Mouse (Mus musculus) MEL (cell line): Measurements from ENCODE around the gene Psmd11. TPM values are rescaled to one million over a fixed set of nuclear protein-coding genes. Genes with fewer than 3 reads are reported as not detected.

Experiments used
- DNase-seq: peaks from one replicate; pipeline ENCODE4 v3.0.0; 2011; ENCODE audit warnings: low read depth, low spot score
- H3K27ac ChIP-seq: 2 replicates; pipeline ENCODE4 v1.5.1; 2012; ENCODE audit warnings: low read depth, mild to moderate bottlenecking, control low read depth, low read length, moderate library complexity; ENCODE audit not compliant: control insufficient read depth
- H3K27me3 ChIP-seq, 2 experiments: fragments of 150-350 bp in 1 of 2; sonication (generic) in 1 of 2; 2 replicates each; pipeline ENCODE4 v1.6.1; 2012; ENCODE audit warnings: low read length in 2 of 2, mild to moderate bottlenecking in 2 of 2, improper control_type of control experiment in 1 of 2, moderate library complexity in 1 of 2; ENCODE audit not compliant: insufficient read depth in 2 of 2, control insufficient read depth in 1 of 2
- H3K36me3 ChIP-seq, 2 experiments: 2 replicates each; pipeline ENCODE4 v1.6.1; 2012 to 2014; ENCODE audit warnings: low read length in 2 of 2, improper control_type of control experiment in 1 of 2, inconsistent platforms in 1 of 2, mild to moderate bottlenecking in 1 of 2; ENCODE audit not compliant: insufficient read depth in 2 of 2, control insufficient read depth in 1 of 2
- H3K4me1 ChIP-seq, 2 experiments: fragments of 150-350 bp in 1 of 2; sonication (generic) in 1 of 2; 2 replicates each; pipeline ENCODE4 v1.6.1; 2012; ENCODE audit warnings: low read length in 2 of 2, improper control_type of control experiment in 1 of 2, mild to moderate bottlenecking in 1 of 2; ENCODE audit not compliant: insufficient read depth in 2 of 2, control insufficient read depth in 1 of 2
- H3K4me3 ChIP-seq, 2 experiments: fragments of 150-350 bp in 1 of 2; sonication (generic) in 1 of 2; 2 replicates each; pipeline ENCODE4 v1.5.1; 2012; ENCODE audit warnings: low read depth in 2 of 2, low read length in 2 of 2, mild to moderate bottlenecking in 2 of 2, moderate library complexity in 2 of 2, control low read depth in 1 of 2, improper control_type of control experiment in 1 of 2; ENCODE audit not compliant: control insufficient read depth in 1 of 2, insufficient read depth in 1 of 2
- H3K79me2 ChIP-seq: 2 replicates; pipeline ENCODE4 v1.6.1; 2012; ENCODE audit warnings: mild to moderate bottlenecking, low read length, moderate library complexity; ENCODE audit not compliant: control insufficient read depth, poor library complexity, insufficient read depth
- H3K9ac ChIP-seq: 2 replicates; pipeline ENCODE4 v1.6.1; 2012; ENCODE audit warnings: low read depth, mild to moderate bottlenecking, control low read depth, low read length, moderate library complexity; ENCODE audit not compliant: control insufficient read depth, poor library complexity, severe bottlenecking
- H3K9me3 ChIP-seq: fragments of 150-350 bp; sonication (generic); replicated peaks from 2 replicates; pipeline ENCODE4 v1.6.1; 2012; ENCODE audit warnings: mild to moderate bottlenecking, low read length, improper control_type of control experiment, moderate library complexity; ENCODE audit not compliant: insufficient read depth
- CHD1 ChIP-seq: IDR thresholded peaks from 2 replicates; pipeline ENCODE4 v1.6.1; 2012; ENCODE audit warnings: low read depth, mild to moderate bottlenecking, inconsistent platforms, low read length, improper control_type of control experiment
- CHD2 ChIP-seq: IDR thresholded peaks from 2 replicates; pipeline ENCODE4 v1.6.1; 2011; ENCODE audit warnings: low read length, improper control_type of control experiment
- CTCF ChIP-seq, 3 experiments: IDR thresholded peaks in 2 of 3; conservative IDR thresholded peaks in 1 of 3; 2 replicates each; pipeline ENCODE4 v1.5.1; 2011 to 2012; ENCODE audit warnings: low read length in 3 of 3, low read depth in 2 of 3, mild to moderate bottlenecking in 2 of 3, improper control_type of control experiment in 1 of 3, inconsistent platforms in 1 of 3, mixed read lengths in 1 of 3, moderate library complexity in 1 of 3; ENCODE audit not compliant: control insufficient read depth in 1 of 3, insufficient read depth in 1 of 3, poor library complexity in 1 of 3, severe bottlenecking in 1 of 3
- E2F4 ChIP-seq: IDR thresholded peaks from 2 replicates; pipeline ENCODE4 v1.6.1; 2011; ENCODE audit warnings: low read depth, low read length, improper control_type of control experiment, borderline replicate concordance
- ELF1 ChIP-seq: IDR thresholded peaks from 2 replicates; pipeline ENCODE4 v1.6.1; 2014; ENCODE audit warnings: low read depth, mild to moderate bottlenecking, inconsistent platforms, low read length, improper control_type of control experiment, moderate library complexity
- EP300 ChIP-seq, 2 experiments: IDR thresholded peaks; 2 replicates each; pipeline ENCODE4 v1.6.1; 2011; ENCODE audit warnings: improper control_type of control experiment in 2 of 2, low read length in 2 of 2, low read depth in 1 of 2, mild to moderate bottlenecking in 1 of 2
- ETS1 ChIP-seq: IDR thresholded peaks from 2 replicates; pipeline ENCODE4 v1.6.1; 2012; ENCODE audit warnings: low read depth, mild to moderate bottlenecking, inconsistent platforms, low read length, improper control_type of control experiment, moderate library complexity
- GABPA ChIP-seq: IDR thresholded peaks from 2 replicates; pipeline ENCODE4 v1.6.1; 2012; ENCODE audit warnings: low read depth, mild to moderate bottlenecking, inconsistent platforms, low read length, improper control_type of control experiment, moderate library complexity
- GATA1 ChIP-seq: IDR thresholded peaks from 2 replicates; pipeline ENCODE4 v1.6.1; 2011; ENCODE audit warnings: low read depth, low read length, improper control_type of control experiment
- HCFC1 ChIP-seq: IDR thresholded peaks from 2 replicates; pipeline ENCODE4 v1.6.1; 2012; ENCODE audit warnings: low read depth, mild to moderate bottlenecking, inconsistent platforms, low read length, improper control_type of control experiment, moderate library complexity
- JUND ChIP-seq: IDR thresholded peaks from 2 replicates; pipeline ENCODE4 v1.6.1; 2011; ENCODE audit warnings: low read depth, mild to moderate bottlenecking, improper control_type of control experiment, low read length
- KAT2A ChIP-seq: conservative IDR thresholded peaks from 2 replicates; pipeline ENCODE4 v1.6.1; 2012; ENCODE audit warnings: low read depth, low read length, improper control_type of control experiment, inconsistent platforms
- MAX ChIP-seq: IDR thresholded peaks from 2 replicates; pipeline ENCODE4 v1.6.1; 2011; ENCODE audit warnings: low read length, improper control_type of control experiment
- MEF2A ChIP-seq: IDR thresholded peaks from 2 replicates; pipeline ENCODE4 v1.6.1; 2014; ENCODE audit warnings: low read depth, mild to moderate bottlenecking, inconsistent platforms, low read length, improper control_type of control experiment; ENCODE audit not compliant: poor library complexity, insufficient replicate concordance, severe bottlenecking; ENCODE audit errors: extremely low read depth
- MXI1 ChIP-seq: IDR thresholded peaks from 2 replicates; pipeline ENCODE4 v1.6.1; 2011; ENCODE audit warnings: mild to moderate bottlenecking, low read depth, low read length, improper control_type of control experiment
- MYB ChIP-seq: IDR thresholded peaks from 2 replicates; pipeline ENCODE4 v1.6.1; 2011; ENCODE audit warnings: mild to moderate bottlenecking, low read depth, low read length, improper control_type of control experiment
- MYC ChIP-seq: IDR thresholded peaks from 2 replicates; pipeline ENCODE4 v1.6.1; 2011; ENCODE audit warnings: low read depth, mild to moderate bottlenecking, low read length, improper control_type of control experiment, moderate library complexity
- NELFE ChIP-seq: IDR thresholded peaks from 2 replicates; pipeline ENCODE4 v1.6.1; 2011; ENCODE audit warnings: low read depth, low read length, improper control_type of control experiment
- NRF1 ChIP-seq: IDR thresholded peaks from 2 replicates; pipeline ENCODE4 v1.6.1; 2014; ENCODE audit warnings: low read depth, mild to moderate bottlenecking, inconsistent platforms, low read length, improper control_type of control experiment, moderate library complexity; ENCODE audit not compliant: poor library complexity, insufficient read depth, severe bottlenecking
- POLR2A ChIP-seq, 2 experiments: IDR thresholded peaks; 2 replicates each; pipeline ENCODE4 v1.6.1; 2011 to 2012; ENCODE audit warnings: low read length in 2 of 2, mild to moderate bottlenecking in 2 of 2, control low read depth in 1 of 2, improper control_type of control experiment in 1 of 2, low read depth in 1 of 2, moderate library complexity in 1 of 2; ENCODE audit not compliant: control insufficient read depth in 1 of 2, insufficient read depth in 1 of 2, poor library complexity in 1 of 2
- POLR2AphosphoS2 ChIP-seq: IDR thresholded peaks from 2 replicates; pipeline ENCODE4 v1.6.1; 2011; ENCODE audit warnings: low read length, improper control_type of control experiment
- POLR2AphosphoS5 ChIP-seq: IDR thresholded peaks from 2 replicates; pipeline ENCODE4 v1.6.1; 2012; ENCODE audit warnings: low read depth, borderline replicate concordance, mild to moderate bottlenecking, inconsistent platforms, low read length, moderate library complexity, mixed read lengths
- RAD21 ChIP-seq: IDR thresholded peaks from 2 replicates; pipeline ENCODE4 v1.6.1; 2011; ENCODE audit warnings: mild to moderate bottlenecking, low read depth, low read length, improper control_type of control experiment
- RCOR1 ChIP-seq: IDR thresholded peaks from 2 replicates; pipeline ENCODE4 v1.6.1; 2012; ENCODE audit warnings: low read depth, mild to moderate bottlenecking, inconsistent platforms, low read length, improper control_type of control experiment
- SIN3A ChIP-seq: IDR thresholded peaks from 2 replicates; pipeline ENCODE4 v1.6.1; 2012; ENCODE audit warnings: low read length, improper control_type of control experiment, inconsistent platforms
- SMC3 ChIP-seq: IDR thresholded peaks from 2 replicates; pipeline ENCODE4 v1.6.1; 2011; ENCODE audit warnings: low read depth, low read length, improper control_type of control experiment
- TAL1 ChIP-seq: IDR thresholded peaks from 2 replicates; pipeline ENCODE4 v1.6.1; 2012; ENCODE audit warnings: mild to moderate bottlenecking, inconsistent platforms, low read length, moderate library complexity, mixed read lengths
- TBP ChIP-seq: IDR thresholded peaks from 2 replicates; pipeline ENCODE4 v1.8.0; 2011; ENCODE audit warnings: low read depth, low read length, improper control_type of control experiment
- TCF12 ChIP-seq: IDR thresholded peaks from 2 replicates; pipeline ENCODE4 v1.6.1; 2014; ENCODE audit warnings: low read depth, mild to moderate bottlenecking, inconsistent platforms, low read length, improper control_type of control experiment, moderate library complexity
- UBTF ChIP-seq: IDR thresholded peaks from 2 replicates; pipeline ENCODE4 v1.6.1; 2012; ENCODE audit warnings: low read depth, mild to moderate bottlenecking, inconsistent platforms, low read length, improper control_type of control experiment, moderate library complexity, borderline replicate concordance; ENCODE audit not compliant: insufficient read depth
- USF1 ChIP-seq: IDR thresholded peaks from 2 replicates; pipeline ENCODE4 v1.6.1; 2014; ENCODE audit warnings: low read depth, mild to moderate bottlenecking, inconsistent platforms, low read length, improper control_type of control experiment, moderate library complexity
- USF2 ChIP-seq, 2 experiments: IDR thresholded peaks; 2 replicates each; pipeline ENCODE4 v1.6.1; 2011 to 2012; ENCODE audit warnings: improper control_type of control experiment in 2 of 2, low read length in 2 of 2, borderline replicate concordance in 1 of 2, inconsistent platforms in 1 of 2, low read depth in 1 of 2, mild to moderate bottlenecking in 1 of 2; ENCODE audit not compliant: insufficient read depth in 1 of 2
- ZC3H11A ChIP-seq: IDR thresholded peaks from 2 replicates; pipeline ENCODE4 v1.6.1; 2012; ENCODE audit warnings: low read depth, mild to moderate bottlenecking, inconsistent platforms, low read length, improper control_type of control experiment
- ZKSCAN1 ChIP-seq: IDR thresholded peaks from 2 replicates; pipeline ENCODE4 v1.6.1; 2012; ENCODE audit warnings: low read depth, mild to moderate bottlenecking, inconsistent platforms, low read length, improper control_type of control experiment, moderate library complexity
- ZMIZ1 ChIP-seq: IDR thresholded peaks from 2 replicates; pipeline ENCODE4 v1.6.1; 2012; ENCODE audit warnings: low read depth, mild to moderate bottlenecking, inconsistent platforms, low read length, improper control_type of control experiment, moderate library complexity
- ZNF384 ChIP-seq: IDR thresholded peaks from 2 replicates; pipeline ENCODE4 v1.6.1; 2012; ENCODE audit warnings: low read depth, mild to moderate bottlenecking, inconsistent platforms, low read length, improper control_type of control experiment
- polyA plus RNA-seq, 2 experiments: library from polyadenylated mRNA; stranded (reverse) in 1 of 2; unstranded in 1 of 2; fragments of >175 nt in 1 of 2; fragments of >200 nt in 1 of 2; gene quantifications; 2 replicates each; pipeline versions ENCODE4 v1.2.1 to v1.2.4; 2012; ENCODE audit warnings: low replicate concordance in 2 of 2, low read depth in 1 of 2; ENCODE audit not compliant: insufficient read length in 2 of 2, insufficient read depth in 1 of 2, missing spikeins in 1 of 2
- total RNA-seq: library from RNA; depleted of rRNA; stranded (reverse); fragments of 300-350 nt; gene quantifications from 2 replicates; pipeline ENCODE4 v1.2.3, GENCODE M21; 2012; rRNA removed

The Psmd11 gene
- total RNA-seq = 110 and 153 TPM in 2 replicates
- polyA plus RNA-seq = 100 to 1,000 TPM; 184 to 324 TPM

DNA sequence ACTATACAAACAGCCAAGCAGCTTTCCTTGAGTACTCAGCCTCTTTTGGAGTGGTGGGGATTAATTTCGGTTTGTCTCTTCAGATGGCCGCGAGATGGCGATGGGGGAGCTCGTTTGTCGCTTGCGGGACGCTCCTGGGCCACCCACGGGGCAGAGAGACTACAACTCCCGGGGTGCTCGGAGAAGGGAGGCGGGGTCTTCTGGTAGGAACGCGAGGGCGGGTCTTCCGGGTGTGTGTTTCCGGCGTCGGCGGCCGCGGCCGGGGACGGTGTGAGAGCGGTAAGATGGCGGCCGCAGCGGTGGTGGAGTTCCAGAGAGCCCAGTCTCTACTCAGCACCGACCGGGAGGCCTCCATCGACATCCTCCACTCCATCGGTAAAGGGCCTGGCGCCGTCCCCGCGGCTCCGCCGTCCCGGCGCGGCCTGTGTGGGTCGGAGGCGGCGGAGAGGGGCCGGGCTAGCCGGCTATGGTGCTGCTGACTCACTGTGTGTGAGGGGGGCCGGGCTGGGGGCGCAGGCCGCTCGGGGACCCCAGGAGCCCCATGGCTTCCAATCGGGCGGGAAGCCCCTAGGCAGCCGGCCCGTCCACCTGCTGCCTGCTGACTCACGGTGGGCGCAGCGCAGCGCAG is at the start of gene Psmd11:
Gene Psmd11, plus strand, starts transcription at position 235 of the 628 bp plus-strand sequence.
- Histone ChIP-seq H3K79me2 (peaks cover 37% of the 10 kb centered on the region), H3K27me3 (no peaks in the 10 kb centered on the region), H3K9ac (peak within 1 kb of the TSS; percentile 95), H3K36me3 (peaks cover 23 to 29% of the 10 kb centered on the region in 2 experiments), H3K9me3 (no peaks in the 10 kb centered on the region), H3K27ac (peak within 1 kb of the TSS; percentile 71), H3K4me1 (peaks cover 20 to 30% of the 10 kb centered on the region in 2 experiments), H3K4me3 (peak within 1 kb of the TSS; percentile 66 to 84)
- peak; percentile 99 for DNase-seq
- TF ChIP-seq TAL1 (no peak), TBP (peak; percentile 80), USF2 (IDR thresholded peaks at IDR 0.05; ENCODE audit: borderline replicate concordance in 1 of 2, insufficient read depth in 1 of 2, low read depth in 1 of 2, low read length in 2 of 2) (no peak), MYC (peak; percentile 73), GABPA (no peak), POLR2AphosphoS2 (peak; percentile 98), MYB (no peak), JUND (no peak), UBTF (no peak), ETS1 (peak; percentile 34; the same call in 1 of the 2 replicates), NELFE (peak; percentile 97), ZKSCAN1 (no peak), HCFC1 (peak; percentile 99), MAX (peak; percentile 68), POLR2A (IDR thresholded peaks at IDR 0.05; ENCODE audit: control insufficient read depth in 1 of 2, insufficient read depth in 1 of 2, low read depth in 1 of 2, low read length in 2 of 2, poor library complexity in 1 of 2) (peak; percentile 90 to 96), ZMIZ1 (0 out of 2 replicates have a peak, but pooled peaks have one; percentile 50), GATA1 (no peak), CTCF (IDR thresholded peaks at IDR 0.05 in 2 of 3, conservative IDR thresholded peaks at IDR 0.05 in 1 of 3; ENCODE audit: control insufficient read depth in 1 of 3, insufficient read depth in 1 of 3, low read depth in 2 of 3, low read length in 3 of 3, poor library complexity in 1 of 3, severe bottlenecking in 1 of 3) (peak; percentile 41 to 95 (median 82)), MEF2A (peak; percentile 59; the same call in 1 of the 2 replicates), CHD1 (no peak), USF1 (peak; percentile 63), RCOR1 (peak; percentile 62), E2F4 (no peak), ELF1 (peak; percentile 94), TCF12 (peak; percentile 80), POLR2AphosphoS5 (no peak), EP300 (IDR thresholded peaks at IDR 0.05; ENCODE audit: low read depth in 1 of 2, low read length in 2 of 2) (peak in 1 of 2 experiments; percentile 50; a peak in 2 of 4 replicates), SMC3 (peak; percentile 76), RAD21 (peak; percentile 82), CHD2 (no peak), NRF1 (0 out of 2 replicates have a peak, but pooled peaks have one; percentile 32), MXI1 (peak; percentile 74), ZC3H11A (peak; percentile 54; the same call in 1 of the 2 replicates), ZNF384 (peak; percentile 59; the same call in 1 of the 2 replicates), SIN3A (peak; percentile 94), KAT2A (peak; percentile 95)
